Mouse (Mus musculus) ES-E14 (cell line): ENCODE results near the gene Snapc4.

Experiments used
- CHD2 ChIP-seq: IDR thresholded peaks from 2 replicates; pipeline ENCODE4 v1.6.1; 2014; ENCODE audit warnings: mild to moderate bottlenecking, low read depth, low read length, inconsistent platforms
- HCFC1 ChIP-seq: IDR thresholded peaks from 2 replicates; pipeline ENCODE4 v1.6.1; 2012; ENCODE audit warnings: low read length, inconsistent platforms, borderline replicate concordance; ENCODE audit not compliant: insufficient read depth
- ZC3H11A ChIP-seq: IDR thresholded peaks from 2 replicates; pipeline ENCODE4 v1.6.1; 2012; ENCODE audit warnings: low read depth, mild to moderate bottlenecking, inconsistent platforms, low read length, borderline replicate concordance
- ZNF384 ChIP-seq: IDR thresholded peaks from 2 replicates; pipeline ENCODE4 v1.6.1; 2012; ENCODE audit warnings: low read depth, low read length, inconsistent platforms

DNA sequence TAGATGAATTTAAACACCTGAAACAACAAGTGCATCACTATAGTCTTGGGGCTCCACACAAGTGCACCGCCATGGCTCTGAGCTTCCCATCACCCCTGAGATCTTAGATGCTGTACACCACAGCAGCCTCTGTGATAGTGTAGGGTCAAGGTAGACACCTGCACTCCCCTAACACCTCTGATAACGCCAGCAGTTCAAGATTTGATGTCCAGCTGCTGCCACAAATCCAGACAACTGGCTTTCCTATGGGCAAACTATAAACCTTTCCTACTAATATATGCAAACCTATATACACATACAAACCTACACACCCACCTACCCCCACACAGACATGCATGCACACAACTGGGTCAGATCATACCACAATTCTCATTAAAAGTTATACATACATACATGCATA, 44.1 kb upstream of the Snapc4 start:
- TF ChIP-seq HCFC1 (no peak), ZC3H11A (no peak), CHD2 (no peak), ZNF384 (no peak)
